Mouse (Mus musculus) CH12.LX (cell line): ENCODE measurements around the gene Gmds.

ENCODE experiments used
- BHLHE40 ChIP-seq: IDR thresholded peaks from 2 replicates; pipeline ENCODE4 v1.6.1; 2011; ENCODE audit warnings: mild to moderate bottlenecking, low read depth, low read length, improper control_type of control experiment
- CTCF ChIP-seq, 2 experiments: IDR thresholded peaks in 1 of 2; conservative IDR thresholded peaks in 1 of 2; 2 replicates each; pipeline ENCODE4 v1.5.1; 2011 to 2012; ENCODE audit warnings: low read depth in 2 of 2, low read length in 2 of 2, improper control_type of control experiment in 1 of 2, inconsistent platforms in 1 of 2, mild to moderate bottlenecking in 1 of 2, moderate library complexity in 1 of 2
- EP300 ChIP-seq: IDR thresholded peaks from 2 replicates; pipeline ENCODE4 v1.6.1; 2011; ENCODE audit warnings: low read length, improper control_type of control experiment
- JUND ChIP-seq: conservative IDR thresholded peaks from 2 replicates; pipeline ENCODE4 v1.6.1; 2011; ENCODE audit warnings: low read depth, low read length, improper control_type of control experiment
- POLR2A ChIP-seq: IDR thresholded peaks from 2 replicates; pipeline ENCODE4 v1.6.1; 2011; ENCODE audit warnings: low read depth, mild to moderate bottlenecking, improper control_type of control experiment, low read length
- UBTF ChIP-seq: IDR thresholded peaks from 2 replicates; pipeline ENCODE4 v1.6.1; 2012; ENCODE audit warnings: low read depth, mild to moderate bottlenecking, inconsistent platforms, low read length, improper control_type of control experiment, moderate library complexity
- USF2 ChIP-seq: conservative IDR thresholded peaks from 2 replicates; pipeline ENCODE4 v1.6.1; 2011; ENCODE audit warnings: low read depth, low read length, improper control_type of control experiment

DNA sequence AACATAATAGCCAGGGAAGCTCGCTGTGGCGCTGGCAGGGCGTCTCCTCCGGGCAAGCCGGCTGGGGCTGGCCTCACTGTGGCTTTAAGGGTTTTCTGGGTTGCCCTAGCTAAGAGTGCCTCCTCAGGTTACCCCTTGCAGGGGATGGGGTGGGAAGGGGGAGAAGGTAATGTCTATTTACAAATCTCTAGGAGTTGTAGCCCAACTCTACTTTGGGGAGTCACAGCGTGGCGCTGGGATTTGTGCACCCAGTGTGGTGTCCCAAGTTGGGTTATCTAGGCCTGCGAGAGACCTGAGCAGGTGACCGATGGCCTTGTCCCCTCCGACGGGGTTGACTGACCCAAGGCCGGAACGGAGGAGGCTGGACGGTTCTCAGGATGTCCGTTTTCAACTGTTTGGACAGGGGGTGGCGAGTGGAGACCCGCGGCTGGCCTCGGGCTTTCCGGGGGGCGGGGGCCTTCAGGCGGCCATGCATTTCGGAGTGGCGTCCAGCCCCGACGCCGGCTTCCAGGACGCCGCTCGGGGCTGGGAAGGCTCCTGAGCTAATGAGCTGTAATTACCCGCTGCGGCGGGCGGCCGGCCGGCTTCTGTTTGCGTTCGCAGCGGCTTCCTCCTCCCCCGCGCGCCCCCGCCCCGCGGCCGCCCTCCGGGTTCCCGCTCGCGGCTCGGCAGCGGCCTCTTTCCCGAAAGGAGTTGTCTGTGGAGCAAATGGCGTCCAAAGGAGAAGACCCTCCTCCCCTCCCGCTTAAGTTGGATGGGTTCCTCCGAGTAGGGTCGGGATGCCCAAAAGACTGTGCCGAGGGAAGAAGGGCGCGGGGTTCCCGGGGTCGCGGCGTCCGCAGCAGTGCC, 527.6 kb downstream of the Gmds start:
- TF ChIP-seq UBTF (no peak), EP300 (no peak), CTCF (conservative IDR thresholded peaks at IDR 0.05 in 1 of 2, IDR thresholded peaks at IDR 0.05 in 1 of 2; ENCODE audit: low read depth in 2 of 2, low read length in 2 of 2) (no peak), BHLHE40 (no peak), USF2 (no peak), POLR2A (no peak), JUND (no peak)
